Mouse (Mus musculus) heart, adult 9 months (tissue): Measurements from ENCODE around the gene Fars2.
A peak's percentile ranks its signal among the peaks of the same experiment; 100 is the strongest.
"Not testable (repeated sequence)": the region's sequence is repeated elsewhere in the genome, so short reads cannot be mapped to it uniquely, and the experiment has no call there.

ENCODE experiments used
- DNase-seq, 2 experiments: peaks; one replicate each; pipeline ENCODE4 v3.0.0; 2022; ENCODE audit warnings: low spot score in 2 of 2

Gene Fars2

DNA sequence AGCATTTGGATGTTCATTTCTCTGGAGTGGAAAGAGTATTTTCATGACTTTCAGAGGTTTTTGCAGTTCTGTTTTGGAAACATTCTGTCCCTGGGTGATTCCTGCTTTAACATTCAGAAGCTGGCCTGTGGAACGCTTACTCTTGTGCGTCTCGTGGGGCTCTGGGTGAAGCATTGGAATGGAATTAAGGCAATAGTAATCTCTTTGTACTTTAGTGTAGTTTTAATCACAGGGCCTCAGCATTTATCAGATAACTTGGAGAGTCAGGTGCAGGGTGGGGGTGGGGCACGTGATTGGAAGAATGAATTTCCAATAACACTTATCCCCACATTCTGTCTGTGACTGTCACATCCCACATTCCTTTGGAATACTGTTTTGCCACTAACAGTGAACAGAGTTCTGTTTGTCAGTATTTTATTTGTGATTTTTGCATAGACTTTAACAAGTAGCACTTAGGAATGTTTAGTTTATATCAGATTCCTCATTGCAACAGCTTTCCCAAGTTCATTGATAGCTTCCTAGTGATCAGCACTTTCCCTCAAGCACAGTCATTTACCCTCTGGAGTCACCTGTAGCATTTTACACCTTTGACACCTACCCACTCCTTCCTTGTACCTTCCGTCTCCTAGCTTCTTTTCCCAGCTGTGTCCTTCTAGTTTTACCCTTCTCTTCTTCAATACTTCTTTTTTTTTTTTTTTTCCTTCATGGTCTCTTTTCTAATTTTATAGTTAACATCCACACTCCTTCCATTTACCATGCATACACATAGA is 23.2 kb downstream of the Fars2 start:
- peak; percentile 6 to 7 for DNase-seq

- DNase-seq = no peak
These were observed 28.4 kb downstream of the Fars2 start for GRCm38 (mm10) chr13:36145601-36146000.

- no peak for DNase-seq
These were observed 32.1 kb downstream of the Fars2 start for GRCm38 (mm10) chr13:36149175-36149939.

- no peak for DNase-seq
These were observed 33.1 kb downstream of the Fars2 start for GRCm38 (mm10) chr13:36150272-36150671.

DNA sequence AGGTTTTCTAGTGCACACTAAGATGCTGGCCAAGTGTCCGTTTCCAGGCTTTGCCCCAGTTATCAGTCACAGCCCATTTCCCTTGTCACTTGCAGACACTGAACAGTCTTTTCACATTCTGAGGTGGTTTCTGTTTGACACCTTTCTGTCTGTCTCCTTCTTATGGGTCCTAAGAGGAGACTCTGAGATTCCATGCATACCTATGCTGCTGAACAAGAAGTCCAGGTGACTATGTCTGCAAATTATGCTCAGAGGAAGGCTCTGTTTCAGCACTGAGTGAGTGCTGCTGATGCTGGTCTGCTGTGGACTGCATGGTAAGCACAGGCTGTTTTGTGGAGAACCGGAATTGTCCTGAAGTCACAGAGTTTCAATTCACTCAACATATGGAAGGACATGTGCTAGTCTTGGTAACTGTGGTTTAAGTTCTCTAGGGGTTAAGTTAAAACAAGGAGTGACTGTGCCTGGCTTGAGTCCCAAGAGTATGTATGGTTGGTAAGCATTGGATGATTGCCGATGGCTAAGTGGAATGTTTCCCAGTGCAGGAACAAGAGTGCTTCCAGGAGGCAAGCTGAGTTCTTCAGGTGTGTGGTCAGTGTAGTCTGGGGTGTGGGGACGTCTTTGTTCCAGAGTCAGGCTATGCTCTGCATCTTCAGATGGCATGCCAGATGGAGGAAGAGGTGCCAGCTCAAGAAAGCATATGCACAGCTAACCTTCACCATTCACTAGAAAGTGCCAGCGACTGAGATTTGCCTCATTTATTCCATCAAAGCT is 35.7 kb downstream of the Fars2 start:
- DNase-seq = no peak

- peak in 1 of 2 experiments; percentile 3 for DNase-seq
These were observed 39.2 kb downstream of the Fars2 start for GRCm38 (mm10) chr13:36156340-36156931.

- DNase-seq = no peak
These were observed 46.2 kb downstream of the Fars2 start for GRCm38 (mm10) chr13:36163411-36163810.

DNA sequence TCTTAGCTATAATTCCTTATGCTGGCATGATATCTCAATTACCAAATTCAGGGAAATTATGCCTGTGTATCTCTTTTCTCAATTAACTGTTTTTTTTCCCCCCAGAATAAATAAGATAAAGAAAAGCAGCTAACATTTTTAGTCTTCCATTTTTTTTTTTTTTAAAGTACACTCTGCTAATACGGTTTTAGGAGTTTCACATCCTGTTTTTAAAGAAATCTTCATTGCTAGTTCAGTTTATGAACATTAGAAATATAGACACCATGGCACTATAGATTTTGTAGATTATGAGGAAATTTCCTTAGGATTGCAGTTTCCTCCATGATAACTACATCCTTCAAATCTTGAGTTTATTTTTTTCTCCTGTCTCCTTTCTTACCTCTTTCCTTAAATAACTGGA is 46.7 kb downstream of the Fars2 start:
- no peak for DNase-seq

DNA sequence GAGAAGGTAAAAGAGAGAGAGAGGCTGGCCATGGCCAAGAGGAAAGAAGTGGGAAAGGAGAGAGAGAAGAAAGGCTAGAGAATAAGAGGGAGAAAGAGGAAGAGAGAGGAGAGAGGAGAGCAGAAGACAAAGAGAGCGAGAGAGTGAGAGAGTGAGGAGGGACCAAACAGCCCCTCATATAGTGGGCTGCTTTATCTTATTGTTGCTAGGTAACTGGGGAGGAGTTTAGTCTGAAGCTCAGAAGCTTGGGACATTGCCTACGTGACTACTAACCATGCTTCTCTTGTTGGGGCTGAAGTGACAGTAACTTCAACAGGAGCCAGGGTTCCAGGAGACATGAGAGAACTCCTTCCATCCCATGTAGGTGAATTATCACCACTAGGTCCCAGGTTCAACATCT is 55.8 kb downstream of the Fars2 start:
- not testable (repeated sequence) for DNase-seq

DNA sequence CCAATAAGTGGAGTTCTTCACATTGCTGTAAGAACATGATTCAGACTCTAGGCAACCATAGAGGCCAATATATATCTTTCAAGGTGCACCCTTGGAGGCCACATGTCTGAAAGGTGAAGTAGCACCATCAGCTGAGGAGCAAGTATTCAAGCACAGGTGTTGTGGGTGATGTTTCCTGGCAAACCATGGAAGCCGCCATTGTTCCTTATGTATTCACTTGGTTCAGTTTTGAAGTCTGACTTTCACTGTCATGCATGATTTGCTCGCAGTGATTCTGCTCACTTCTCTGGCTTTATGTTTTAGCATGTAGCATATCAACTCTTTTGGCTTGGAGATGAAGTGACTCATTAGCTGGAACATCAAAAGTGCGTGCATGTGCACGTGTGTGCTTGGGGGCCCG is 56.9 kb downstream of the Fars2 start:
- no peak for DNase-seq

DNA sequence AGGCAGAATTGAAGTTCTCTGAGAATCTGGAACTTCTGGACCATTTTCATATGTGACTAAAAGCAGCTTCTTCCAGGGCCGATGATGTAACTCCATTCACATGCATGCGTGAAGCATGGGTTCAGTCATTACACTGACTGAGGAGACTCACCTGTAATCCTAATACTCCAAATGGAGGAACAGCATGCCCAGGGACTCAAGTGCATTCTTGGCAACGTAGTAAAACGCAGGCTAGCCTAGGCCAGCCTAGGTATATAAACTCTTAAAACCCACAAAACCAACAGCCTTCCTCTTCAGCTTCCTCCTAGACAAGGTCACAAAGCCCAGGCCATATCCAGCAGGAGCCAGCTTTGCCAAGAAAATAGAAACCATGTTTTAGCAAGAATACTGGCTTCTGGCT is 57.6 kb downstream of the Fars2 start:
- no peak for DNase-seq

DNA sequence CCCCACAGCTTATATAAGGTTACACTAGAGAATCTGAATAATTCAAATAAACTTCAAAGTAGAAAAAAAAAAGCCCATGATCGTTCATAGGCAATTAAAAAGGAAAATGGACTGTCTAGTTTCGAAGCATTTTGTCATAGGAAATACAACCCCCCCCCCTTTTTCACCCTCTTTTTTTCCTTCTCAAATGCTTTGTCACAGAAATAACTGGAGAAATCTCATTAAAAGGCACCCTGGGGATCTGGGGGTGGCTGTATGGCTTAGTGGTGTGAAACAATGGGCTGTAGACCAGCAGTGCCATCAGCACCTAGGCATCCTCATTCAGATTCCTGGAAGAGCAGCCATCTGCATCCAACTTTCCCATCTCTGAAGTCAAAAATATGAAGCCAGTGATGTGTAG is 64.0 kb downstream of the Fars2 start:
- no peak for DNase-seq

GRCm38 (mm10) chr13:36190577-36190976 is 73.4 kb downstream of the Fars2 start:
- no peak for DNase-seq

- no peak for DNase-seq
These were observed 76.4 kb downstream of the Fars2 start for GRCm38 (mm10) chr13:36193484-36194113.

DNA sequence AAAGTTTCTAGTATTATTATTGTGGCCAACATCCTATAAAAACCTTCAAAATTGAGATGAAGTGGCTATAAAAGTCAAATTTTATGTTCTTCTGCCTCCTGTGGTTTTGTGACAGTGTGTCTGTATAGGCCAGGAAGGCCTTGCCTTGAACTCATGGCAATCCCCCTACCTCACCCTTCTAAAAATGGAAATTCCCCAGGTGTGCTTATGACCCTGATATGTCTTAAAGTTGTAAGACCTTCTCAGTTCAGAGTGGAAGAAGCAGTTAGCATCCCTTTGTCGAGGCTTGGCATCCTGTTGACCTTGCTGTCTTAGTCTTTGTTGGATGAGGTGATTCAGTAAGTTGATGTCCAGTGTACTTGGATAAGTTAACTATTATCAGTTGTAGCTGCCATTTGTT is 82.1 kb downstream of the Fars2 start:
- no peak for DNase-seq

GRCm38 (mm10) chr13:36200453-36200852 is 83.2 kb downstream of the Fars2 start:
- DNase-seq = no peak

DNA sequence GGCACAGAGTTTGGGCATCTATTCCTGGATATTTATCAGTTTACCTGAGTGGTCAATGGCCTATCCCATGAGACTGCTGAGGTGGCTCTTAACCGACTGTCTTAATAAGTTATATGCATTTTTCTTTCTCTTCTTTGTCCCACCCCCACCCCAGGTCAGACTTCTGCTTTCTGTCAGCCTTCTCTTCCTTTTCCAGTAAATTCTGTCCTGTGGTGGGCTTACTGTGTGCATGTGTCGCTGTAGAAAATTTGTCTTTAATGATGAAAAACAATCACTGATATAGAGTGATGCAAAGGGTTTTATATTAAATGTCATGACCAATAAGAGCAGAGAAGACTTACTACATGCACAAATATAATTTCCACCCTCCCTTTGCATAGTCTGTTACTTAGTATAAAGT is 85.3 kb downstream of the Fars2 start:
- no peak for DNase-seq

DNA sequence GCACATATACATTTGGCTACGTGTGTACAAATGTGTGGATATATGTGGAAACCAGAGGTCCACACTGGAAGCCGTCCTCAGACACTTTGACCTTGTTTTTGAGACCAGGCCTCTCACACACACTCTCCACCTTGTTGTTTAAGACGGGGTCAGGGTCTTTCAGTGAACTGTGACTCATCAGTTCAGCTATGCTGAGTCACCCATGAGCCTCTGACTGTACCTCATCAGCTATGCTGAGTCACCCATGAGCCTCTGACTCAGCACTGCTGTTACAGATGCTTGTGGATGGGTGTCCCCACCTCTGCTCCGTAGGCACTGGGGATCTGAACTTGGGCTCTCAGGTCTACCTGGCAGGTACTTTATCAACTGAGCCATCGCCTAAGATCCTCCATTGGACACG is 85.8 kb downstream of the Fars2 start:
- DNase-seq = no peak

- DNase-seq = no peak
These were observed 87.1 kb downstream of the Fars2 start for GRCm38 (mm10) chr13:36204320-36204719.

GRCm38 (mm10) chr13:36210965-36211364 is 93.8 kb downstream of the Fars2 start:
- no peak for DNase-seq

DNA sequence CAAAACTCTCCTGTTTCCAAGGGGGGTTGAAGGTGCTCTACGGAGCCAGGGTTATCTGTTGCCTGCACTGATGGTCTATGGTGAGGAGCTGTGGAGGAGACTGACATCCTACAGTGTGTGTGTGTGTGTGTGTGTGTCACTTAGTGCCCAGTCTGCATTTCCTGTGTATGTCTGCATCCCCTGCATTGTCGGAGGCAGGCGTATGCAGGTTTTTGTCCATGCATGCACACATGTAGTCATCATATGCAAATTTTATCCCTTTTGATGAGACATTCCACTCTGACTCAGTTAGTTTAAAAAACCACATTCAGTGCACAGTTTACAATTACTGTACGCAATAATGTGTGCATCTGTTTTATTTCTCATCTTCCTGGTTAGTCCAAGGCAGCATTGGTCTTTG is 96.8 kb downstream of the Fars2 start:
- DNase-seq = no peak

GRCm38 (mm10) chr13:36216005-36216404 is 98.8 kb downstream of the Fars2 start:
- no peak for DNase-seq
